Mouse (Mus musculus) CH12.LX (cell line): ENCODE results near the gene Aagab.

Source experiments
- CTCF ChIP-seq, 2 experiments: IDR thresholded peaks in 1 of 2; conservative IDR thresholded peaks in 1 of 2; 2 replicates each; pipeline ENCODE4 v1.5.1; 2011 to 2012; ENCODE audit warnings: low read depth in 2 of 2, low read length in 2 of 2, improper control_type of control experiment in 1 of 2, inconsistent platforms in 1 of 2, mild to moderate bottlenecking in 1 of 2, moderate library complexity in 1 of 2
- JUND ChIP-seq: conservative IDR thresholded peaks from 2 replicates; pipeline ENCODE4 v1.6.1; 2011; ENCODE audit warnings: low read depth, low read length, improper control_type of control experiment
- POLR2A ChIP-seq: IDR thresholded peaks from 2 replicates; pipeline ENCODE4 v1.6.1; 2011; ENCODE audit warnings: low read depth, mild to moderate bottlenecking, improper control_type of control experiment, low read length

- TF ChIP-seq POLR2A (no peak), CTCF (conservative IDR thresholded peaks at IDR 0.05 in 1 of 2, IDR thresholded peaks at IDR 0.05 in 1 of 2; ENCODE audit: low read depth in 2 of 2, low read length in 2 of 2) (no peak), JUND (no peak)
These were observed 6.8 kb upstream of the Aagab start for GRCm38 (mm10) chr9:63595652-63596051.
